Mouse (Mus musculus) heart, embryonic 15.5 days (tissue): Measurements from ENCODE around the gene Trim46. TPM values are rescaled to one million over a fixed set of nuclear protein-coding genes. Genes with fewer than 3 reads are reported as not detected.
A peak's percentile ranks its signal among the peaks of the same experiment; 100 is the strongest.
"Not testable (repeated sequence)": the region's sequence is repeated elsewhere in the genome, so short reads cannot be mapped to it uniquely, and the experiment has no call there.

Experiments used
- ATAC-seq: fragments of 200-750 bp; cut with Nextera tagmentation; replicated peaks from 2 replicates; pipeline ENCODE4 v1.8.0; 2017; ENCODE audit warnings: low read depth, moderate TSS enrichment; ENCODE audit not compliant: insufficient number of reproducible peaks, insufficient read depth, low FRiP score
- H3K27ac ChIP-seq: fragments of 300-500 bp; sonication (generic); 2 replicates; pipeline ENCODE4 v1.5.1; 2015; ENCODE audit warnings: mild to moderate bottlenecking, inconsistent platforms
- H3K27me3 ChIP-seq: fragments of 300-500 bp; sonication (generic); 2 replicates; pipeline ENCODE4 v1.6.1; 2015; ENCODE audit warnings: inconsistent platforms
- H3K36me3 ChIP-seq: fragments of 300-500 bp; sonication (generic); 2 replicates; pipeline ENCODE4 v1.6.1; 2015; ENCODE audit warnings: mild to moderate bottlenecking, inconsistent platforms
- H3K4me1 ChIP-seq: fragments of 300-500 bp; sonication (generic); replicated peaks from 2 replicates; pipeline ENCODE4 v1.6.1; 2015; ENCODE audit warnings: inconsistent platforms
- H3K4me2 ChIP-seq: fragments of 300-500 bp; sonication (generic); 2 replicates; pipeline ENCODE4 v1.6.1; 2015; ENCODE audit warnings: inconsistent platforms, mild to moderate bottlenecking, moderate library complexity
- H3K4me3 ChIP-seq: fragments of 300-500 bp; sonication (generic); 2 replicates; pipeline ENCODE4 v1.5.1; 2015; ENCODE audit warnings: mild to moderate bottlenecking, inconsistent platforms
- H3K9ac ChIP-seq: fragments of 300-500 bp; sonication (generic); 2 replicates; pipeline ENCODE4 v1.6.1; 2015; ENCODE audit warnings: mild to moderate bottlenecking, inconsistent platforms
- H3K9me3 ChIP-seq: fragments of 300-500 bp; sonication (generic); replicated peaks from 2 replicates; pipeline ENCODE4 v1.6.1; 2016; ENCODE audit warnings: inconsistent platforms
- WGBS: fragments of 180-500 bp; shearing (Covaris S2); methylation state at CpG from one replicate; pipeline ENCODE4 v1.1.7; 2015; ENCODE audit warnings: mixed read lengths; 5-methylcytosine and 5-hydroxymethylcytosine counted together
- polyA plus RNA-seq: library from polyadenylated mRNA; unstranded; fragments of >200 nt; fragmentation: Nextera tagmentation; extraction: Ambion mirVana; gene quantifications from 2 replicates; pipeline ENCODE4 v1.2.1, GENCODE M21; 2015

Gene Trim46
- polyA plus RNA-seq, 1 experiment from 2014 or later = 0.79 TPM

DNA sequence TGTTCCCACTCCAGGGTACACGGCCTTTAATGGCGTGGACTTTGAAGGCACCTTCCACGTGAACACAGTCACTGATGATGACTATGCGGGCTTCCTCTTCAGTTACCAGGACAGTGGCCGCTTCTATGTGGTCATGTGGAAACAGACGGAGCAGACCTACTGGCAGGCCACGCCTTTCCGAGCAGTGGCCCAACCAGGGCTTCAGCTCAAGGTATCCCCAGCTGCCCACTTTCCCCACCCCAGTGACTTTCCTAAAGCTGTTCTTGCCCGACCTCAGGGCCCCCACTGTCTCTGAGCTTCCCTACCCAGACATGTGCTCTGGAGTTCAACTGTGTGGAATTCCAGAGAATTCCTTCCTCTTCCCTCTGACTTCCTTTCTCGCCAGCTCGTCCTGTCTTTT lies 21.3 kb downstream of the Trim46 start:
- Histone ChIP-seq H3K4me3 (no peak overlapping the region), H3K27me3 (peaks cover 22% of the 10 kb centered on the region), H3K9me3 (no peaks in the 10 kb centered on the region), H3K36me3 (no peaks in the 10 kb centered on the region), H3K9ac (no peak overlapping the region), H3K4me2 (no peak overlapping the region), H3K4me1 (peaks cover 17% of the 10 kb centered on the region), H3K27ac (no peak overlapping the region)
- no peak for ATAC-seq
- WGBS = 71% methylated on average over 11 of the region's 11 CpGs

DNA sequence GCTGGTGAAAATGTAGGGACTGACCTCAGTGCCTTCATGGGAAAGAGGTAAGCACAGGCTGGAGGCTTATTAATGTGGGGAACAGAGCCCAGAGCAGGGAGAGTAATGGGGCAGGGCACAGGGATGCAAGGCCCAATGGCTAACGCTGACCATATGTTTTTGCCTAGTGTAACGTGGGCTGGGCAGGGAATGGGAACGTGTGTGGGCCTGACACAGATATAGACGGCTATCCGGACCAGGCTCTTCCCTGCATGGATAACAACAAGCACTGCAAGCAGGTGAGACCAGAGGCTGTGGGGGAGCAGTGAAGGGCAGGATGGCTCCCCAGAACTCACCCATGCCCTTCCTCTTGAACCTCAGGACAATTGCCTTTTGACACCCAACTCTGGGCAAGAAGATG lies 24.9 kb downstream of the Trim46 start:
- H3K4me2 ChIP-seq = no peak overlapping the region
- H3K9me3 ChIP-seq = no peaks in the 10 kb centered on the region
- 78% methylated on average over 5 of the region's 5 CpGs for WGBS
- no peak overlapping the region for H3K27ac ChIP-seq
- no peaks in the 10 kb centered on the region for H3K36me3 ChIP-seq
- peaks cover under 1% of the 10 kb centered on the region for H3K4me1 ChIP-seq
- no peak for ATAC-seq
- H3K4me3 ChIP-seq = no peak overlapping the region
- H3K27me3 ChIP-seq = peaks cover 13% of the 10 kb centered on the region
- no peak overlapping the region for H3K9ac ChIP-seq

DNA sequence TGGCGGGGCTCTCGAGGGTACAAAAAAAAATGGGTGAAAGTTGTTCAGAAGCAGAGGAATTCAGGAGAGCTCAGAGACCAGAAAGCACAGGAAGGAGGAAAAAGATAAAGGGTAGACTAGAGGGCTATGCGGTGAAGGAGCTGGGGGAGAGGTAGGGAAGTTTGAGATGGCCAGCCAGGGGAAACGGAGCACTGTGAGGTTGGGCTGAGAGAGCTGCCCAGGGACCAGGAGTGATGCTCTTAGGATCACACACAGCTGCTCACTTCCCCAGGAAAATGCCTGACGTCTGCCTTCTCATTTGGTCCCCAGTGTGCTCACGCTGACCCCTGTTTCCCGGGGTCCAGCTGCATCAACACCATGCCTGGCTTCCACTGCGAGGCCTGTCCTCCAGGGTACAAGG lies 26.6 kb downstream of the Trim46 start:
- H3K9me3 ChIP-seq = no peaks in the 10 kb centered on the region
- WGBS = 13% methylated on average over 8 of the region's 8 CpGs
- no peaks in the 10 kb centered on the region for H3K36me3 ChIP-seq
- no peak overlapping the region for H3K27ac ChIP-seq
- H3K9ac ChIP-seq = no peak overlapping the region
- ATAC-seq = no peak
- H3K4me1 ChIP-seq = peaks cover 17% of the 10 kb centered on the region
- no peaks in the 10 kb centered on the region for H3K27me3 ChIP-seq
- H3K4me2 ChIP-seq = no peak overlapping the region
- H3K4me3 ChIP-seq = no peak overlapping the region

DNA sequence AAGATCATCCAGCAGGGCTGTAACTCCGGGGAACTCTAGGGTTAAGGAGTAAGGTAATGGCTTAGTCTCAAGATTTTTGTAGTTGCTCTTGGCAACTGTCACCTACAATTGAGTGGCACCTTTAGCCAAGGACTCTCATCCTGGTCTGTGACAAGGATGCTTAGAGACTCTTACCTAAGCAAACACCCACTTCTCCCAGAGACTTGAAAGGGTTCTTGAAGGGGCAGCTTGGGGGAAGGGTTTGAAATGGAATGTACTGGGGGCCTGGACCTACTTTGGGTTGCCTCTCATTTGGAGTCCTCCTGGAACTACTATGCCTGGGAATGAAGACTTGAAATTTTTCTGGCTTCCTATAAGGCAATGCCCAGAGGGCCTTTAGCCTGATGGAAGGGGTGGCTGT lies 27.8 kb downstream of the Trim46 start:
- Histone ChIP-seq H3K4me3 (no peak overlapping the region), H3K4me1 (peaks cover 19% of the 10 kb centered on the region), H3K9me3 (no peaks in the 10 kb centered on the region), H3K9ac (no peak overlapping the region), H3K27me3 (no peaks in the 10 kb centered on the region), H3K4me2 (no peak overlapping the region), H3K36me3 (no peaks in the 10 kb centered on the region), H3K27ac (no peak overlapping the region)
- 79% methylated on average over 1 of the region's 1 CpGs for WGBS
- no peak for ATAC-seq

DNA sequence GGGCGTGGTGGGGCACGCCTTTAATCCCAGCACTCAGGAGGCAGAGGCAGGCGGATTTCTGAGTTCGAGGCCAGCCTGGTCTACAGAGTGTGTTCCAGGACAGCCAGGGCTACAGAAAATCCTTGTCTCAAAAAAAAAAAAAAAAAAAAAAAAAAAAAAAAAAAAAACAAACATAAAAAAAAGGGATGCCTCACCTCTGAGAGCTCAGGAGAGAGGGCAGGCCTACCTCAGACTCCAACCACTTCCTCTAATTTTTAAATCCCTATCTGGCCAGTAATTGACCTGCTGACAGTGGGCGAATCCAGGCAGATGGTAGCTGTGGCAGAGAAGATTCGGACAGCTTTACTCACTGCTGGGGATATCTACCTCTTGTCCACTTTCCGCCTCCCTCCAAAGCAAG lies 29.7 kb downstream of the Trim46 start:
- H3K9me3 ChIP-seq, H3K27me3 ChIP-seq, H3K4me3 ChIP-seq, H3K36me3 ChIP-seq, ATAC-seq, H3K9ac ChIP-seq, H3K27ac ChIP-seq: not testable (repeated sequence)
- WGBS = 71% methylated on average over 7 of the region's 7 CpGs
- Histone ChIP-seq H3K4me1 (peaks cover 32% of the 10 kb centered on the region), H3K4me2 (peak overlapping the region; percentile 92; the same call in 1 of the 2 replicates)

DNA sequence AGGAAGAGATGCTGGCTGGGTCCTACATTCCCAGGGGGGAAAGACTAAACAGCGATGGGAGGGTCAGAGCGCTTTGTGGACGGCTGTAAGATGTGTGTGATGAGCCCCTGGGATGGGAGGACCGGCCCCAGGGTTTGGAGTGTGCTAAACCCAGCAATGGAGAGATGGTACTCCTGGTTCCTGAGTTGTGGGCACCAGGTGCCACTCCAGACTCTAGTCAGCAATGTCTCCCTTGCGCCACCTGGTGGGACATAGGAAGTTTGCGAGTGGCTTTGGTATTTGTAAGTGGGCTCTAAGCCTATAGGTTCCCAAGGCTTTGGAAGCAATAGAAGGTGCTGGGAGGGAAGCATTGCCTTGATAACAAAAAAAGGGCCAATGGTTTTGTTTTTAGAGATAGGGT lies 30.3 kb downstream of the Trim46 start:
- H3K36me3 ChIP-seq = no peaks in the 10 kb centered on the region
- peak overlapping the region; percentile 92 for H3K4me2 ChIP-seq
- peak overlapping the region; percentile 92 for H3K4me3 ChIP-seq
- peak overlapping the region; percentile 98; the same call in 1 of the 2 replicates for H3K27ac ChIP-seq
- H3K27me3 ChIP-seq = no peaks in the 10 kb centered on the region
- ATAC-seq = no peak
- peaks cover 33% of the 10 kb centered on the region for H3K4me1 ChIP-seq
- WGBS = 1% methylated on average over 6 of the region's 6 CpGs
- H3K9me3 ChIP-seq = no peaks in the 10 kb centered on the region
- H3K9ac ChIP-seq = peak overlapping the region; percentile 12; the same call in 1 of the 2 replicates

DNA sequence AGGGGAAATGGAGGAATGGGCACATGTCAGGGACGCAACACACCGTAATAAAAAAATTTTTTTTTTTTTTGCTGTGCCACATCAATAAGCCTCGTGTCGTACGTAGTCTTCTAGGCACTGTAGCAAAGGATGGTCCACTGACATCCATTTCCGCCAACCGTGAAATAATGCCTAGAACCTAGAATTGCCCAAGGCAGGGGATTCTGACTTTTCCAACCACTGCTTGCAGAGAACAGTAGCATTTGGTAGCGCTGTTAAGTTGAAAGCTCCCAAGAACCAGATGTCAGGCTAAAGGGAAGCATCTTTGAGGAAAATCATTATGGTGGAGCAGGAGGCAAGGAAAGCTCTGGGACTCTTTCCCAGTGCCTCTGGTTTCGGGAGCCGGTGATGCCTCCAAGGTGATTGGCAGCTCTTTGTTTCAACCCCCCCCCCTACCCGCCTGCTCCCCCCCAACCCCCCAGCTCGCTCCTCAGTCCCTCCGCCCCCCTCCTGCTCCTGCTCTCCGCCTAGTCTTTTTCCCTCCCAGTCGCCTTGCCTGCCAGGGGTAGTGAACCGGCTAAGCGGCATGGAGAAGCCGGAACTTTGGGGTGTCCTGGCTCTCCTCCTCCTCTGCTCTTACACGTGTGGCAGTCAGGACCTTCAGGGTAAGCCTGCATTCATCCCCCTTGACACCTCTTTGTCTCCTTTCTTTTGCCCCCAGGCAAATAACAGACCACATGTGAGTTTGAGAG lies 31.3 kb downstream of the Trim46 start, which contains the start of gene Thbs3:
TSS of gene Thbs3 (plus strand) at position 500 of the 731 bp plus-strand sequence.
- whole genome bisulfite sequencing = 2% methylated on average over 18 of the region's 19 CpGs
- H3K27me3 ChIP-seq = no peaks in the 10 kb centered on the region
- peaks cover 8% of the 10 kb centered on the region; the same call in 1 of the 2 replicates for H3K36me3 ChIP-seq
- peaks cover 36% of the 10 kb centered on the region for H3K4me1 ChIP-seq
- H3K4me2 ChIP-seq = peak within 1 kb of the TSS; percentile 92
- H3K9ac ChIP-seq = peak within 1 kb of the TSS; percentile 74
- H3K9me3 ChIP-seq = no peaks in the 10 kb centered on the region
- H3K27ac ChIP-seq = peak within 1 kb of the TSS; percentile 98
- H3K4me3 ChIP-seq = peak within 1 kb of the TSS; percentile 92
- no peak for ATAC-seq

DNA sequence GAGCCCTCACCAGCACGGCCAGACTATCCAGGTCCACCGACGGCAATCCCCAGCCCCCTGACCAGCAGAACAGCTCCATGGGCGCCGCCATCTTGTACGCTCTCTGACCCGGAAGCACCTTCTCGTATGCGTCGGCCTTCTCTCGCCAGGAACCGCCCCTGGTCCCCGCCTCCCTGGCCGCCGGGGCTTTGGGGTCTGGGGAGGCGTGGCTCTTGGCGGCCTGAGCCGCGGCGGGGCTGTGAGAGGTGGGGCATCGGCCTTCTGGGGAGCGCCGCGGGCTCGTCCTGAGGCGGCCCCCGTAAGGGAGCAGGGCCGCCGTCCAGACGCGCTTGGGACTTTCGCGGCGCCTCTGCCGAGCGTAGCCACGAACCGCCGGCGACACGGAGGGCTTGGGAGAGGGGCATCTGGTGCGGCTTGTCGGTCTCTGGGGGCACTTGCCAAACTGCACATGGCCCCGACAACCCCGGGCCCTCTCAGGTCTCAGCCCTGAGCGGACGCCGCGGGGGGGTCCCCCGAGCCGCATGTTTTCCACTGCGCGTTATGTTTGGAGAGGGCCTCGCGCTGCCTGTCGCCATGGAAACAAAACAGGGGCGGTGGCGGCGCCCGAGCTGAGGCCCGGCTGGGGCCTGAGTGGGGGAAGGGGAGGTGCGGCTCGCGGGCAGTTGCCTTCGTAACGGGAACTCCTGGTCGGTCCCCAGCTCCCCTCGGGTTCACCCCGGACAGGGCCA lies 32.1 kb downstream of the Trim46 start:
- WGBS = under 1% methylated on average over 68 of the region's 69 CpGs
- Histone ChIP-seq H3K36me3 (peaks cover 17% of the 10 kb centered on the region), H3K4me2 (peak overlapping the region; percentile 92), H3K9ac (peak overlapping the region; percentile 74), H3K27ac (peak overlapping the region; percentile 98), H3K9me3 (no peaks in the 10 kb centered on the region), H3K4me1 (peaks cover 40% of the 10 kb centered on the region), H3K27me3 (no peaks in the 10 kb centered on the region), H3K4me3 (peak overlapping the region; percentile 92)
- peak; percentile 93 for ATAC-seq

DNA sequence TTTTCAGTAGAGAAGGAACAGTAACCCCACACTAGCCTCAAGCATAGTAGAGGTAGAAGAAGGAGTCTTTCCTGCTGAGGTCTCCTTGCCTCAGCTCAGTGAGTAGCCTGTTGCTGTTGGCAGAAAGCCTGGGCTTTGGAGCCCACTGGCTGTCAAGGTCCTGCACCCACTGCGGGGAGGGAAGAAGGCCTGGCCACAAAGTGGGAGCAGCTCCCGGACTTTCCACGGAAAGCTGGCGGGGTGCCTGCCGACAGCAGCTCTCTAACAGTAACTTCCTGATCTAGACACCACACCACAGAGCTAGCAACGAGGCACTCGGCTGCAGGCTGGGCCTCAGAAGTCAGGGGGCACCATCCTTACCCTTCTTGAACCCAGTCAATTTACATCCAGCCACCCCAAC lies 35.4 kb downstream of the Trim46 start:
- WGBS = 60% methylated on average over 7 of the region's 7 CpGs
- H3K4me3 ChIP-seq = no peak overlapping the region
- ATAC-seq = no peak
- no peak overlapping the region for H3K4me2 ChIP-seq
- H3K27me3 ChIP-seq = no peaks in the 10 kb centered on the region
- H3K4me1 ChIP-seq = peaks cover 36% of the 10 kb centered on the region
- no peak overlapping the region for H3K9ac ChIP-seq
- H3K27ac ChIP-seq = peak overlapping the region; percentile 46
- H3K9me3 ChIP-seq = no peaks in the 10 kb centered on the region
- peaks cover 48% of the 10 kb centered on the region for H3K36me3 ChIP-seq

DNA sequence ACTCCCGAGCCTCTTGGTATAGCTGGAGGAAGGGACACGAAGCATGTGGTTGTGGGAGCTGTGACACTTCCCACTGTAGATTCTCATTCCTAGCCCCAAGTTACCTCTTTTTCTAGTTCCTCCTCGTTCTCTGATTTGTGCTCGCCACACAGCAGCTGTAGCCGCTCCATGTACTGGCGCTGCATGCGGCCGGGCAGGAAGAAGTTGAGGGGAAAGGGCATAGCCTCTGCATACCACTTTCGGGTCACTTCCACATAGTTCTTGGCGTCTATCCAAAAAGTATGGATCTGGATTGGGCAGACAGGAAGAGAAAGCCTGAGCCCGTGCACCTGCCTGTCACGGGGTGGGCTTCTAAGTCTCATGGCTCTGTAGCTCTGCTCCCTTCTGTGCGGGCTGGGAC lies 35.9 kb downstream of the Trim46 start:
- Histone ChIP-seq H3K4me1 (peaks cover 30% of the 10 kb centered on the region), H3K4me2 (no peak overlapping the region), H3K27ac (peak overlapping the region; percentile 46; the same call in 1 of the 2 replicates), H3K9me3 (no peaks in the 10 kb centered on the region), H3K36me3 (peaks cover 52% of the 10 kb centered on the region), H3K9ac (no peak overlapping the region), H3K27me3 (no peaks in the 10 kb centered on the region), H3K4me3 (no peak overlapping the region)
- 75% methylated on average over 13 of the region's 13 CpGs for WGBS
- ATAC-seq = no peak

DNA sequence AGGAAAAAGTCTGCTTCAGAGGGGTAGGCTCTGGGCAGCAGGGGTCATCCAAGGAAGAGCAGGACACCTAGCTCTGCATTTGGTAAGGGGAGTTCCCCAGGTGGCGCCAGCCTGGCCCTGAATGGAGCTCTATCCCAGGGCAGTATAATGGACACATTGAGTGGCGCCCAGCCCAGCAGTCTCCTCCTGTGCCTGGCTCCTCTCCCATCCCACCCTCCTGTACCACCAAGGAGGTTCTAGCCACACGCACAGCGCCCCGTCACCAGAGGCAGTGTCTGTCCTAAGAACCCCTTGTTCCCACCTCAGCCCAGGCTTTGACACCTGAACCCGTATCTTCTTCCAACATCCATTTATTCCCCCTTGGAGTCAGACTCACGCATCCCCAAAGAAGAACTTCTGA lies 36.4 kb downstream of the Trim46 start:
- H3K27me3 ChIP-seq = no peaks in the 10 kb centered on the region
- no peak overlapping the region for H3K9ac ChIP-seq
- H3K9me3 ChIP-seq = no peaks in the 10 kb centered on the region
- no peak overlapping the region for H3K4me3 ChIP-seq
- no peak overlapping the region for H3K27ac ChIP-seq
- ATAC-seq = no peak
- WGBS = 87% methylated on average over 7 of the region's 7 CpGs
- peaks cover 56% of the 10 kb centered on the region for H3K36me3 ChIP-seq
- H3K4me1 ChIP-seq = peaks cover 26% of the 10 kb centered on the region
- no peak overlapping the region for H3K4me2 ChIP-seq
